Mouse (Mus musculus): Measurements from ENCODE around the gene Ppm1k. TPM values are rescaled to one million over a fixed set of nuclear protein-coding genes. Genes with fewer than 3 reads are reported as not detected.
"Not testable (repeated sequence)": the region's sequence is repeated elsewhere in the genome, so short reads cannot be mapped to it uniquely, and the experiment has no call there.

Ppm1k gene
- total RNA-seq, 2 experiments from 2014 or later: 34.1 to 45.0 TPM

- DNase-seq: no peak
These were observed 3.2 kb downstream of the Ppm1k start for GRCm38 (mm10) chr6:57532022-57532421.

DNA sequence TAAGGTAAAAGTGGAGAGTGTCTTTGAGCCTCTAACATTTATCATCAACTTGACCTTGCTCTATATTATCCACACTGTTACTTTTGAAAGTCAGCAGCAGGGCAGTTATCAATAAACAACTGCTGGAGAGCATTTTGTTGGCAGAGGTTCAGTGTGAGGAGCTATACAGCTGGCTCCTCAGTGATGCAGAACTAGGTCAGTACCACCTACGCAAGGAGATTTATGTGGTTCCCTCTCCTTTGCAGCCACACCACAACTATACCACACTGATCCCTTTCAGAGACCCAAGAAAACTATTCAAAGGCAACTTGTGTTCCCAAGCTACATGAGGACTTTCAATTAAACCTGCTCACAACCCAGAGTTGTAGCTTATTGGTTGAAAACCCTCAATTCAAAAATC is 3.8 kb downstream of the Ppm1k start:
- DNase-seq: peak; percentile 35

GRCm38 (mm10) chr6:57531011-57531410 is 4.3 kb downstream of the Ppm1k start:
- no peak for DNase-seq

GRCm38 (mm10) chr6:57529336-57529845 is 5.9 kb downstream of the Ppm1k start:
- no peak for DNase-seq

GRCm38 (mm10) chr6:57526933-57527332 is 8.3 kb downstream of the Ppm1k start:
- DNase-seq: no peak

DNA sequence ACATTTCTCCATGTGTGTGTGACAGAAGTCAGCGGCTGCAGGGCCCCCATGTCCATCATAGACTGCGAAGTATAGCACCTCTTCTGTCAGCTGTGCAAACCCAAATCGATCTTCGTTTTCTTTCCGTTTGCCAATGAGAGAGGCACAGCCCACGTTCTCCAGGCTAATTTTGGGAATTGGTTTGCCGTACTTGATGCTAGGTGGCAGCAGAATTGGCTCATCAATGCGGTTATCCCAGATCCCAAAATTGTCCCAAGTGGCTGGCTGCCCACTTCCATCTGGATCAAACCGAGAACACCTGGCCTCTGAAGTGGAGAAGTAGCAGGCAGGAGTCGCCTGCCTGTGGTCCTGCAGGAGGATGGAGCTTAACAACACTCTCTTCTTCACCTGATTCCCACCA is 10.5 kb downstream of the Ppm1k start:
- DNase-seq: no peak

DNA sequence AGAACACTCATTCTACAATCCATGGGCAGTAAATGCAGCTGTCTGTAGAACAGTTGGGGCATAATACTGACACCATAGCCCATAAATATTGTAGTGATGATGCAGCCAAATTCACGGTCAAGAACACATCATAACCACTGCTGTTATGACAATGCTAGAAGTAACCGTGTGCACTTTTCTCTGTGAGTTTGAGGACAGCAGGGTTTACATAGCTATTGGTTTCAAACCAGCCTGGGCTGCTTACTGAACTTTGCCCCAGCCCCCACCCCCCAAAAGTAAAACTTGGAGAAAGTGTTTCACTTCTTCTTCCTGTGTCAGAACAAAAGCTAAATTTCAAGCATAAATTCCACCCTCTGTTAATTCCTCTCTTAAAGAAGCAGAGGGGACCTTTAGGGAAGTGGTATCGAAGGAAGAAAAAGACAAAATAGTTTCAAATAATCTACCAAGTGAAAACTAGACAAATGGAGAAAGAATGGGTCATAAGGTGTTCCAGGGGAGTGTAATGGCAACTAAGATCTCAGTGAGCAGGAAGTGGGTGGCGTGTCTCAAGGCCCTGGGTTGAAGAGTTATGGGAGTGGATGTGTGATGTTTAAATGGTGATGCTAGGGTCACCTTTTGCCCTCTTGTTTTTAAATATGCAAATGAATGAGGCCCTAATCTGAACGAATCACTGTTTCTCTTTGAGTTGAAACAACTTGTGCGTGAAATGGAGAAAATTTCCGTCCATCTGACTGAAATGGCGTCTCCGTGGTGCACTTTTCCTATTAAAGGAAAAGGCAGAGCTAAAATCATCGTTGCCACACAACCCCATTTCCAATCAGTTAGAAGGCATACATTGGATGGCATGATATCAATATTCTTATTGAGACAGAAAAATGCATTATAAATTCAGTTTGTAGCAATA is 14.3 kb downstream of the Ppm1k start:
- no peak for DNase-seq

DNA sequence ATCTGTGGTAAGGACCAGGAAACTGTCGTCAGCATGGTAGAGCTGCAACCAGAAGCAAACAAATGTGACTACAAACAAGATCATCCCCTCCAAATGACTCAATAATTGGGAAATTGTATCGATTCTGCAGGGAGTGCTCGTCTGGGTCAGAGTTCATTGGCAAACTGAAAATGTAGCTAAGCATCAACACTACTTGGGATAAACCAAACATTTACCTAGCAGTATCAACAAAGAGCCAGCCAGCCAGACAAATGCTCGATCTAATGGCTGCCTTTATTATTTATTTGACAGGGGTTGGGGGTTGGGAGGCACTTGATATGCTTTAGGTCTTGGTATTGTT is 21.3 kb downstream of the Ppm1k start:
- no peak for DNase-seq

- DNase-seq: no peak
These were observed 21.8 kb downstream of the Ppm1k start for GRCm38 (mm10) chr6:57513351-57514034.

GRCm38 (mm10) chr6:57511899-57512298 is 23.4 kb downstream of the Ppm1k start:
- no peak for DNase-seq

GRCm38 (mm10) chr6:57503662-57504379 is 31.4 kb downstream of the Ppm1k start:
- DNase-seq: no peak

GRCm38 (mm10) chr6:57499209-57499608 is 36.1 kb downstream of the Ppm1k start:
- DNase-seq: no peak

DNA sequence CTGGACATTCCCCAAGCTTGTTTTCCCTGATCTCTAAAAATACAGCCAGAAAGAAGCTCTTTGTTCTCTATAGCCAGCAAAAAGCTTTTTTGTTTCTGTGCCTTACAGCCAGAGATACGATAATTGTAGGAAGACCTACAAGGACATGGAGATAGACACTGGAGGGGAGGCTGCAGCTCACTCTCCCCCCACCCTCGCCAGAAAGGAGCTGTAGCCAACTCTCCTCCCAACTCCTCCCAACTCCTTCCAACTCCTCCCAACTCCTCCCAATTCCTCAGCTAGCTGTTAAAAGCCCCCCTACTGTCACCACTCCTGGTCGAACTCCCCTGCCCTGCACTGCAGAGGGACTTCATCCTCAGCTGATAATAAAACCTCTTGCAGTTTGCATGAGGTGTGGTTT is 67.1 kb downstream of the Ppm1k start:
- not testable (repeated sequence) for DNase-seq

Other genes starting within 250 kb of the Ppm1k start
- gene Vmn1r16, start 206.0 kb downstream of the Ppm1k start, total RNA-seq (2021): not detected
- not detected for gene Vmn1r17, start 171.7 kb downstream of the Ppm1k start, total RNA-seq (2021)
- not detected for gene Vmn1r18, start 139.7 kb downstream of the Ppm1k start, total RNA-seq (2021)
- not detected for gene Vmn1r19, start 131.7 kb downstream of the Ppm1k start, total RNA-seq (2021)
- gene Vmn1r20, start 106.5 kb downstream of the Ppm1k start, total RNA-seq (2021): not detected
- 1 to 10 TPM; 8.3 to 8.8 TPM for gene Herc6, start 45.5 kb upstream of the Ppm1k start, total RNA-seq (2021)
- gene Pyurf, start 156.6 kb upstream of the Ppm1k start, total RNA-seq (2021): 10 to 100 TPM; 19.4 to 24.0 TPM
- 10 to 100 TPM; 20.2 to 22.2 TPM for gene Lancl2, start 167.1 kb upstream of the Ppm1k start, total RNA-seq (2021)

Data from adrenal gland, postnatal 10 days (tissue).